Mouse (Mus musculus): ENCODE measurements at regions not wholly inside any gene's neighbourhood (a gene's known extent, or its start where the extent isn't known, plus 50 kb on each side); places are given as distances from the start of the nearest gene placed in this dataset.
"Not testable (repeated sequence)": the region's sequence is repeated elsewhere in the genome, so short reads cannot be mapped to it uniquely, and the experiment has no call there.

GRCm38 (mm10) chr6:112564119-112564518 is 74.4 kb upstream of the Oxtr start:
- peaks cover 10% of the 10 kb centered on the region; the same call in 1 of the 2 replicates for H3K4me1 ChIP-seq (replicated peaks)
- H3K27ac ChIP-seq; H3K9ac ChIP-seq (replicated peaks); H3K9me3 ChIP-seq; H3K4me2 ChIP-seq; H3K36me3 ChIP-seq; H3K4me3 ChIP-seq (replicated peaks); ATAC-seq (ENCODE audit: insufficient number of reproducible peaks, insufficient read depth, low FRiP score, low TSS enrichment, low read depth): not testable (repeated sequence)
- H3K27me3 ChIP-seq, result peaks cover 48% of the 10 kb centered on the region
- 83% methylated on average over 5 of the region's 5 CpGs for WGBS

GRCm38 (mm10) chr6:112563659-112564058 is 73.9 kb upstream of the Oxtr start:
- Histone ChIP-seq H3K27me3 (peaks cover 46% of the 10 kb centered on the region), H3K4me1 (replicated peaks) (peaks cover 10% of the 10 kb centered on the region; the same call in 1 of the 2 replicates)
- not testable (repeated sequence) for H3K9ac ChIP-seq (replicated peaks); H3K9me3 ChIP-seq; H3K27ac ChIP-seq; ATAC-seq (ENCODE audit: insufficient number of reproducible peaks, insufficient read depth, low FRiP score, low TSS enrichment, low read depth); H3K4me2 ChIP-seq; H3K36me3 ChIP-seq; H3K4me3 ChIP-seq (replicated peaks)
- 97% methylated on average over 17 of the region's 17 CpGs for WGBS

- Histone ChIP-seq H3K4me1 (replicated peaks) (peaks cover 10% of the 10 kb centered on the region; the same call in 1 of the 2 replicates), H3K27me3 (peaks cover 42% of the 10 kb centered on the region), H3K9me3 (no peaks in the 10 kb centered on the region), H3K9ac (replicated peaks) (no peak overlapping the region), H3K36me3 (no peaks in the 10 kb centered on the region), H3K27ac (no peak overlapping the region), H3K4me3 (replicated peaks) (no peak overlapping the region), H3K4me2 (no peak overlapping the region)
- no peak for ATAC-seq (ENCODE audit: insufficient number of reproducible peaks, insufficient read depth, low FRiP score, low TSS enrichment, low read depth)
- WGBS, result 32% methylated on average over 10 of the region's 10 CpGs
These were observed 72.3 kb upstream of the Oxtr start for GRCm38 (mm10) chr6:112562039-112562438.

DNA sequence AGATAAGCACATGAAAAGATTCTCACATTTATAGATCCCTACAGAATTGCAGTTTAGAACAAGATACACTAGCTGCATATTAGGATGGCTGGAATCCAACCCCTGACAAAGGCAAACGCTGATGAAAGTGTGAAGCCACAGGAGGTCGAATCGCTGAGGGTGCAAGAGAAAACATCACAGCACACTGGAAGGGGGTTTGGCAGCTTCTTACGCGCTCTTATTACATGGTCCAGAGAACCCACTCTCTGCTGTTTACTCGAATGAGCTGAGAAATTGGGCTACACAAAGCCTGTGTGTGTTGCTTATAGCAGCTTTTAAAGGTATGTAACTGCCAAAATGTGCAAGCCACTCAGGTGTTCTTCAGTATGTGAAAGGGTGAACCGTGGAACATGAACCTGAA is 71.8 kb upstream of the Oxtr start:
- Histone ChIP-seq H3K4me1 (replicated peaks) (peaks cover 10% of the 10 kb centered on the region; the same call in 1 of the 2 replicates), H3K4me3 (replicated peaks) (no peak overlapping the region), H3K36me3 (no peaks in the 10 kb centered on the region), H3K27ac (no peak overlapping the region), H3K4me2 (no peak overlapping the region), H3K27me3 (peaks cover 45% of the 10 kb centered on the region), H3K9me3 (no peaks in the 10 kb centered on the region), H3K9ac (replicated peaks) (no peak overlapping the region)
- 63% methylated on average over 7 of the region's 7 CpGs for WGBS
- ATAC-seq (ENCODE audit: insufficient number of reproducible peaks, insufficient read depth, low FRiP score, low TSS enrichment, low read depth), result no peak

DNA sequence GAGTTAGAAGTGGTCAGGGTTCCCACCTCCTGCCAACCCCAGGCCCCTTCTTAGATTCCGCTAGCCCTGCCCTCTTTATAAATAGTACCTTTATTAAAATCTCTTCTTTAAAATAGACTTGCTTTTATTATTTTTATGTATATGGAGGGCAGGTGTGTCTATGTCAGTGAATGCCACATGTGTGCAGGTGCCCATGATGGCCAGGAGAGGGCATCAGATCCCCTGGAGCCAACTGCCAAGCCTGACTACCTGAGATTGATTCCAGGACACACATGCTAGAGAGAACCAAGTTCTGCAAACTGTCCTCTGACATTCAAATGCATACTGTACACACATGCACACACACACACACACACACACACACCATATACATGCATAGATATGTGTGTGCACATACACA is 69.8 kb upstream of the Oxtr start:
- 94% methylated on average over 1 of the region's 1 CpGs for WGBS
- H3K27me3 ChIP-seq, result peaks cover 58% of the 10 kb centered on the region
- no peaks in the 10 kb centered on the region for H3K36me3 ChIP-seq
- H3K9ac ChIP-seq (replicated peaks), result no peak overlapping the region
- no peak overlapping the region for H3K27ac ChIP-seq
- no peak overlapping the region for H3K4me2 ChIP-seq
- H3K4me1 ChIP-seq (replicated peaks), result peaks cover 10% of the 10 kb centered on the region; the same call in 1 of the 2 replicates
- H3K9me3 ChIP-seq, result no peaks in the 10 kb centered on the region
- H3K4me3 ChIP-seq (replicated peaks), result no peak overlapping the region
- no peak for ATAC-seq (ENCODE audit: insufficient number of reproducible peaks, insufficient read depth, low FRiP score, low TSS enrichment, low read depth)

DNA sequence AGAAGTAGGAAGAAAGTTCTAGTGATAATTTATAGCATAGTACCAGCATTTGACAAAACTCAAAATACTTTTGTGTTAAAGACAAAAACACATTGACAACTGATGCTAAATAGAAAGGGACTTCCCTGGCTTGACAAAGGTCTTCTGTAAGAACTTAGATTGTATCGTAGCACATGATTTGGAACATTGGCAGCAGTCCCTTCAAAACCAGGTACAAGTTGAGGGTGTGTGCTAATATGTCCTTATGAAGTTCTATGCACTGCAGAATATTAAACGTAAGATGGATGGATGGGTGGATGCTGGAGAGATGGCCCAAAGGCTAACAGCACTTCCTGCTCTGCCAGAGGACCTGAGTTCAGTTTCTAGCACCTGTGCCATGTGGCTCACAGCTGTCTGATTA is 67.8 kb upstream of the Oxtr start:
- Histone ChIP-seq H3K4me1 (replicated peaks) (peaks cover 27% of the 10 kb centered on the region), H3K27ac (no peak overlapping the region), H3K9me3 (no peaks in the 10 kb centered on the region), H3K27me3 (peaks cover 61% of the 10 kb centered on the region), H3K36me3 (no peaks in the 10 kb centered on the region), H3K4me2 (no peak overlapping the region), H3K9ac (replicated peaks) (no peak overlapping the region), H3K4me3 (replicated peaks) (no peak overlapping the region)
- no peak for ATAC-seq (ENCODE audit: insufficient number of reproducible peaks, insufficient read depth, low FRiP score, low TSS enrichment, low read depth)
- WGBS, result 72% methylated on average over 2 of the region's 2 CpGs

GRCm38 (mm10) chr6:112556401-112557165 is 66.8 kb upstream of the Oxtr start:
- H3K27me3 ChIP-seq, result peaks cover 60% of the 10 kb centered on the region
- no peak overlapping the region for H3K9ac ChIP-seq (replicated peaks)
- H3K4me1 ChIP-seq (replicated peaks), result peaks cover 20% of the 10 kb centered on the region
- H3K9me3 ChIP-seq, result no peaks in the 10 kb centered on the region
- H3K36me3 ChIP-seq, result no peaks in the 10 kb centered on the region
- H3K4me2 ChIP-seq, result no peak overlapping the region
- 87% methylated on average over 4 of the region's 4 CpGs for WGBS
- H3K4me3 ChIP-seq (replicated peaks), result no peak overlapping the region
- no peak overlapping the region for H3K27ac ChIP-seq
- ATAC-seq (ENCODE audit: insufficient number of reproducible peaks, insufficient read depth, low FRiP score, low TSS enrichment, low read depth), result no peak

DNA sequence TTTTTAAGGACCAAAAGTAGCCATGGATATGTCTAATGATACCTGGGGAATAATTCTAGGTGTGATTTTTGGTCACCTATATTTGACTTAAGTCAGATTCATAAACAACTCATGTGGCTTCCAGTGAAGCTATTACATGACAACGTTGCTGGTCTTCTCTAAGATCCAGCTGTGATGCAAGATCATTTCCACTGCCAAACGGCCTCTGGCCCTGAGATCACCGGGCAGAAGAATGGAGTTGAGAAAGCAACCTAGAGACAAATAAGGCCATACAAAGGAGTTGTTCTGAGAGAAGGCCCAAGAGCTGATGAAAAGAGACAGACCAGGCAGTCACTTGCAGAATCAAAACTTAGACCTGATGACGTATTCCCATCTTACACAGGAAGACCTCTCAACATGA is 64.3 kb upstream of the Oxtr start:
- Histone ChIP-seq H3K4me3 (replicated peaks) (no peak overlapping the region), H3K36me3 (no peaks in the 10 kb centered on the region)
- 77% methylated on average over 4 of the region's 4 CpGs for WGBS

DNA sequence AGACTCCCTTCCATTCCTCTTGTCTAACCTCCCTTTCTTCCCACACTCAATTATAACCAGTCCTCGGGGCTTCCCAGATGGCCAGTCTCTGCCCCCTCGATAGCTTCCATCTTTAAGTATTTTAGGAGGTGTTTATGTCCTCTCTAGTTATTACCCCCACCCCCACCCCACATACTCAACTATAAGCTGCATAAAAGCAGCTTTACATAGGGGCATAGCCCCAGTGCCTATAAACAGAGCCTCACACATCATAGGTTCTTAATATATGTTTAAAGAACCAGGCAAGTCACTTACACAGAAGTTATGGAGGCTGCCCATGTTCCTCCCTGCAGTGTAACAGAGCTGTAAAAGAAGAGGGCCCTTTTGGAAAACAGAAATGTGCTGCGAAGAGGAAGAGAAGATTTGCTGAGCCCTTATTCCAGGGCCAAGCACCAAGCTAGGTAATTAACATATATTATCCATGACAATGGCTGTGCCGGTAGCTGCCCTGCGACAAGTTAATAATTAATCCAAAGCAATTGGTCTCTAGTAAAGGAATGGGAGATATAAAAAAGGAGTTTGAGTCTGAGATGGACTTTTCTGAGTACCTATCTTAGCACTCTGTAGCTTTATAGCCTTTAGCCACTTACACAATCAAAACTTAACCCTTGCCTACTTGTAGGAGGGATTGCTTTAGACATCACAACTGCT is 63.6 kb upstream of the Oxtr start:
- Histone ChIP-seq H3K27me3 (peaks cover 74% of the 10 kb centered on the region), H3K4me1 (replicated peaks) (peaks cover 24% of the 10 kb centered on the region), H3K4me3 (replicated peaks) (no peak overlapping the region), H3K36me3 (no peaks in the 10 kb centered on the region), H3K9ac (replicated peaks) (no peak overlapping the region), H3K27ac (no peak overlapping the region), H3K9me3 (no peaks in the 10 kb centered on the region), H3K4me2 (peak overlapping the region; percentile 3; the same call in 1 of the 2 replicates)
- 19% methylated on average over 5 of the region's 5 CpGs for WGBS
- ATAC-seq (ENCODE audit: insufficient number of reproducible peaks, insufficient read depth, low FRiP score, low TSS enrichment, low read depth), result peak; percentile 76

More for the DNA sequence above, 64.3 kb upstream of the Oxtr start:
- peaks cover 24% of the 10 kb centered on the region for H3K4me1 ChIP-seq (replicated peaks)
- ATAC-seq (ENCODE audit: insufficient number of reproducible peaks, insufficient read depth, low FRiP score, low TSS enrichment, low read depth), result no peak
- H3K4me2 ChIP-seq, result no peak overlapping the region
- H3K27me3 ChIP-seq, result peaks cover 72% of the 10 kb centered on the region
- no peak overlapping the region for H3K27ac ChIP-seq
- no peak overlapping the region for H3K9ac ChIP-seq (replicated peaks)
- H3K9me3 ChIP-seq, result no peaks in the 10 kb centered on the region

GRCm38 (mm10) chr6:112552560-112552959 is 62.8 kb upstream of the Oxtr start:
- peak; percentile 34 for ATAC-seq (ENCODE audit: insufficient number of reproducible peaks, insufficient read depth, low FRiP score, low TSS enrichment, low read depth)
- Histone ChIP-seq H3K36me3 (no peaks in the 10 kb centered on the region), H3K9me3 (no peaks in the 10 kb centered on the region), H3K27me3 (peaks cover 76% of the 10 kb centered on the region), H3K4me1 (replicated peaks) (peaks cover 24% of the 10 kb centered on the region), H3K4me2 (peak overlapping the region; percentile 3; the same call in 1 of the 2 replicates), H3K4me3 (replicated peaks) (no peak overlapping the region), H3K27ac (no peak overlapping the region), H3K9ac (replicated peaks) (no peak overlapping the region)
- WGBS, result 38% methylated on average over 4 of the region's 4 CpGs

DNA sequence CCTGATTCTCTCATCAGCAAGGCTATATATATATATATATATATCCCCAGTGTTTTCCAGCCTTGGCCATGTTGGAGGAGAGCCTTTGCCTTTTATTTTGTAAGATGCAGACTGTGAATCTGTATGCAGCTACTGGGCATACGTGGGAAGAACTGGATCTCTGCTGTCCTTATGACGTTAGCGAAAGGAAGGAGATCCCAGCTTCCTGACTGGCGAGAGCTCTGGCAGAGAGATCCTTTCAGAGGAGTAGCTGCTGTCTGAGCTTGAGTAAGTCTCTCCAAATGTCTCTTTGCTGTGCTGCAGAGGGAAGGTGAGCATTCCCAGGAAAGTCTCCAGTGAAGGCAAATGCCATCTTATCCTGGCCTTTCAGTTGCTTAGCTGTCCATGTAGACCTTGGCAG is 61.6 kb upstream of the Oxtr start:
- peaks cover 24% of the 10 kb centered on the region for H3K4me1 ChIP-seq (replicated peaks)
- ATAC-seq (ENCODE audit: insufficient number of reproducible peaks, insufficient read depth, low FRiP score, low TSS enrichment, low read depth), result no peak
- 75% methylated on average over 4 of the region's 4 CpGs for WGBS
- no peak overlapping the region for H3K4me2 ChIP-seq
- no peak overlapping the region for H3K27ac ChIP-seq
- no peak overlapping the region for H3K9ac ChIP-seq (replicated peaks)
- H3K36me3 ChIP-seq, result no peaks in the 10 kb centered on the region
- peaks cover 78% of the 10 kb centered on the region for H3K27me3 ChIP-seq
- H3K4me3 ChIP-seq (replicated peaks), result no peak overlapping the region
- H3K9me3 ChIP-seq, result no peaks in the 10 kb centered on the region
